Mouse (Mus musculus) testis, adult 2 months (tissue): ENCODE measurements around the gene Prkce. TPM values are rescaled to one million over a fixed set of nuclear protein-coding genes. Genes with fewer than 3 reads are reported as not detected.
A peak's percentile ranks its signal among the peaks of the same experiment; 100 is the strongest.

Source experiments
- H3K27ac ChIP-seq: fragments of 200-500 bp; 2 replicates; pipeline ENCODE4 v1.5.1; 2012; ENCODE audit warnings: low read depth, low read length; ENCODE audit not compliant: control insufficient read depth, insufficient read depth
- H3K27me3 ChIP-seq: fragments of 200-500 bp; 2 replicates; pipeline ENCODE4 v1.6.1; 2012; ENCODE audit warnings: mild to moderate bottlenecking, low read length, moderate library complexity; ENCODE audit not compliant: control insufficient read depth, insufficient read depth
- H3K36me3 ChIP-seq: fragments of 200-500 bp; 2 replicates; pipeline ENCODE4 v1.6.1; 2012; ENCODE audit warnings: mild to moderate bottlenecking, low read length; ENCODE audit not compliant: control insufficient read depth, insufficient read depth
- H3K4me1 ChIP-seq: fragments of 200-500 bp; 2 replicates; pipeline ENCODE4 v1.6.1; 2012; ENCODE audit warnings: low read length; ENCODE audit not compliant: control insufficient read depth, insufficient read depth
- H3K4me3 ChIP-seq: fragments of 200-500 bp; 2 replicates; pipeline ENCODE4 v1.5.1; 2012; ENCODE audit warnings: low read depth, mild to moderate bottlenecking, low read length, moderate library complexity, mixed read lengths; ENCODE audit not compliant: control insufficient read depth
- CTCF ChIP-seq: fragments of 200-500 bp; IDR thresholded peaks from 2 replicates; pipeline ENCODE4 v1.5.1; 2012; ENCODE audit warnings: low read depth, mild to moderate bottlenecking, inconsistent platforms, low read length, moderate library complexity; ENCODE audit not compliant: control insufficient read depth, insufficient read depth, insufficient replicate concordance
- POLR2A ChIP-seq: fragments of 200-500 bp; IDR thresholded peaks from 2 replicates; pipeline ENCODE4 v1.6.1; 2012; ENCODE audit warnings: low read depth, mild to moderate bottlenecking, inconsistent platforms, low read length, moderate library complexity; ENCODE audit not compliant: control insufficient read depth
- polyA plus RNA-seq: library from polyadenylated mRNA; depleted of rRNA; stranded (reverse); fragments of >200 nt; gene quantifications from 2 replicates; pipeline ENCODE4 v1.2.3, GENCODE M21; 2012

Prkce gene
- polyA plus RNA-seq, 1 experiment, result 1.2 TPM

GRCm38 (mm10) chr17:86499359-86500045 is 331.9 kb downstream of the Prkce start:
- TF ChIP-seq CTCF (no peak), POLR2A (no peak)
- Histone ChIP-seq H3K4me3 (no peak overlapping the region), H3K36me3 (no peaks in the 10 kb centered on the region), H3K27ac (no peak overlapping the region), H3K27me3 (no peaks in the 10 kb centered on the region), H3K4me1 (no peaks in the 10 kb centered on the region; the same call in 1 of the 2 replicates)

GRCm38 (mm10) chr17:86501393-86501792 is 333.8 kb downstream of the Prkce start:
- no peak for TF ChIP-seq POLR2A
- no peak for TF ChIP-seq CTCF
- Histone ChIP-seq H3K36me3 (no peaks in the 10 kb centered on the region), H3K4me1 (peaks cover 5% of the 10 kb centered on the region), H3K27me3 (no peaks in the 10 kb centered on the region), H3K4me3 (no peak overlapping the region), H3K27ac (no peak overlapping the region)

GRCm38 (mm10) chr17:86503208-86503897 is 335.8 kb downstream of the Prkce start:
- peaks cover 14% of the 10 kb centered on the region for H3K4me1 ChIP-seq
- H3K36me3 ChIP-seq, result no peaks in the 10 kb centered on the region
- no peak overlapping the region for H3K27ac ChIP-seq
- peak overlapping the region; percentile 63 for H3K4me3 ChIP-seq
- no peak for TF ChIP-seq POLR2A
- TF ChIP-seq CTCF, result no peak
- H3K27me3 ChIP-seq, result no peaks in the 10 kb centered on the region

- no peak for TF ChIP-seq CTCF
- TF ChIP-seq POLR2A, result no peak
Observed at GRCm38 (mm10) chr17:86505183-86505631, 337.6 kb downstream of the Prkce start, which contains the start of gene Gm10309. Gm10309 (minus strand) TSS chr17:86505232.

GRCm38 (mm10) chr17:86506881-86507280 is 339.3 kb downstream of the Prkce start:
- H3K27ac ChIP-seq, result no peak overlapping the region; the same call in 1 of the 2 replicates
- TF ChIP-seq POLR2A (no peak), CTCF (no peak)
- H3K27me3 ChIP-seq, result no peaks in the 10 kb centered on the region
- peak overlapping the region; percentile 61 for H3K4me3 ChIP-seq
- peaks cover 14% of the 10 kb centered on the region for H3K4me1 ChIP-seq
- H3K36me3 ChIP-seq, result no peaks in the 10 kb centered on the region

More at GRCm38 (mm10) chr17:86505183-86505631, 337.6 kb downstream of the Prkce start, which contains the start of gene Gm10309:
- H3K27me3 ChIP-seq, result no peaks in the 10 kb centered on the region
- H3K27ac ChIP-seq, result no peak within 1 kb of the TSS
- no peaks in the 10 kb centered on the region for H3K36me3 ChIP-seq
- H3K4me1 ChIP-seq, result peaks cover 14% of the 10 kb centered on the region
- peak within 1 kb of the TSS; percentile 71 for H3K4me3 ChIP-seq

- no peak for TF ChIP-seq POLR2A
- TF ChIP-seq CTCF, result no peak
- no peaks in the 10 kb centered on the region for H3K36me3 ChIP-seq
- H3K27me3 ChIP-seq, result no peaks in the 10 kb centered on the region
- H3K4me1 ChIP-seq, result peaks cover 14% of the 10 kb centered on the region
- no peak overlapping the region for H3K27ac ChIP-seq
- peak overlapping the region; percentile 20 for H3K4me3 ChIP-seq
Observed at GRCm38 (mm10) chr17:86507342-86508211, 340.0 kb downstream of the Prkce start.

GRCm38 (mm10) chr17:86508212-86508490 is 340.6 kb downstream of the Prkce start:
- Histone ChIP-seq H3K36me3 (no peaks in the 10 kb centered on the region), H3K27me3 (no peaks in the 10 kb centered on the region), H3K4me3 (no peak overlapping the region), H3K4me1 (peaks cover 14% of the 10 kb centered on the region), H3K27ac (no peak overlapping the region)
- TF ChIP-seq CTCF (no peak), POLR2A (no peak)
